Mouse (Mus musculus) embryo, embryonic 10.5 days (tissue): ENCODE results near the gene Fam129b.
A peak's percentile ranks its signal among the peaks of the same experiment; 100 is the strongest.
"Not testable (repeated sequence)": the region's sequence is repeated elsewhere in the genome, so short reads cannot be mapped to it uniquely, and the experiment has no call there.

ENCODE experiments used
- DNase-seq: peaks from one replicate; pipeline ENCODE4 v3.0.0-alpha.2; 2015; ENCODE audit warnings: low spot score

The Fam129b gene

DNA sequence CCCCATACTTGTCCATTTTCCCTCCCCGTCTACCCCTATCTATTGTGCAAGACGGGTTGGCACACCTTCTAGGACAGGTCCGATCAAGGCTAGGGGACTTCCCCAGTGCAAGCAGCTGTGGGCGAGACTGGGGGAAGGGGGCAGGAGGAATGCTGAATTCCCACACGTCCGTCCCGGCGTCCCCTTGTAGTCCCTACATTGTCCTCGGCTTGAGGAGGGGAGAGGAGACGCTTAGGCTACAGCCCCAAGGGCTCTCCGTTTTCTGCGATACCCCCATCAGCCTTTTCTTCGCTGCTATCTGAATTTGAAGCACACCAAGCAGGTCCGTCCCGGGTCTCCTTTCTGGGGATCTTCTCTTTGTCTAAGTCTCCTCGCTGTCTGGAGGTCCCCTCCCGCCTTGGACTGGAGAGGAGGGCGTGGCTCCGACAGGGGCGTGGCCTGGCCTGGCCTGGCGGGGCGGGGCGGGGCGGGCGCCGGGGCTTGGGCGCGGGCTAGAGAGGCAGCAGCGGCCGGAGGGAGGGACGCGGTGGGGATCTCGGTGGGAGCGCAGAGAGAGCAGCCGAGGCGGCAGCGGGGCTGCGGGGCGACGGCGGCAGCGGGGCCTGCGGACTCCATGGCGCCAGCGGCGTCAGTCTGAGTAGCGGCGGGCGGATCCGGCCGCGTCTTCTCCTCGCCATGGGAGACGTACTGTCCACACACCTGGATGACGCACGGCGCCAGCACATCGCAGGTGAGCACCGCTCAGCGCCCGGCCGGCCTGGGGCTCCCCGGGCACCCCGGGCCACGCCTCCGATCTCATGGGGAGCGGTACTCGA is at the start of gene Fam129b:
Fam129b (plus strand) TSS at position 440 of the 815 bp plus-strand sequence.
- peak; percentile 95 for DNase-seq

DNA sequence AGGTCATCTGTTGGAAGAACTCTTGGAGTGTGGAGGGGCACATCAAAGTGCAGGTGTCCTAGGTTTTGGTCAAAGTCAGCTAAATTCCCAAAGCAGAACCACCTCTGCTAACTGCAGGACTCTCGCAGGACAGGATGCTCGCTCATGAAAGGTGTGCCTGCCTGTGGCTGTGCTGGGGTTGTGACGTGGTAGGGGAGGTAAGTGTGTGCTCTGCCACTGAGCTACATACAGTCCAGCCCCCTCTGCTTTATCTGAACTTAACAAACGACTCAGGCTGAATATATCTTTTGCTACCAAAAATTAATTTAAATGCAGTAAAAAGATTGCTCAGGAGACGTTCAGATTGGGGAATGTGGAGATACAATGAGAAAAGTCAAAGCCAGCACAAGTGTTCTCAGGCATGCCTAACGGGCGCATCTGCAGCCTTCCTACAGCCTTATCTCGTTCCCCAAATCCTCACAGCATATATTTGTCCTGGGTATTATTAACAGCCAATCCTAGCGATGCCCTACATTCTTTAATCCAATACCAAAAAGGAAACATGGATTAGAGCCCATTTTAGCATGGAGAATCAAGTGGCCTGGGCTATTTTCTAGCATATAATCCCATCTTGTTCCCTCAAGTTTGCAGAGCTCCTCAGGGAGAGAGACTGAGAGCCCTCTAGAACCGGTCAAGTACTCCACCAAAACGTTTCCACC is 46.8 kb upstream of the Fam129b start:
- DNase-seq = no peak

DNA sequence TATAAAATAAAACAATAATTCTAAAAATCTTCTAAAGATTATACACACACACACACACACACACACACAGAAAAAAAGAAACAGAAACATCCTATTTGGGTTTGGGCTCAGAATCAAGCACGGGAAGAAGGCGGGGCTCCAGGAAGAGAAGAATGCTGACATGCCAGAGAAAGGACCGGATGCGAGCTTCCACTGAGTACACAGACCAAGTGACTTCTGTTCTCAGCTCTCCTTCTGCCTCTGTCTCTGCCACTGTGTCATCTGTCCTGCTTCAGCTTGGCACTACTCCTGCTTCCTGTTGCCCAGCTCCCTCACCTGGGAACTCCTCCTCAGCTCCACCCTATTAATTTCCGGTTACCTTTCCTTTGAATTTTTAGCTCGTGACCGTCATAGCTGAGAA is 41.4 kb upstream of the Fam129b start:
- DNase-seq = no peak

DNA sequence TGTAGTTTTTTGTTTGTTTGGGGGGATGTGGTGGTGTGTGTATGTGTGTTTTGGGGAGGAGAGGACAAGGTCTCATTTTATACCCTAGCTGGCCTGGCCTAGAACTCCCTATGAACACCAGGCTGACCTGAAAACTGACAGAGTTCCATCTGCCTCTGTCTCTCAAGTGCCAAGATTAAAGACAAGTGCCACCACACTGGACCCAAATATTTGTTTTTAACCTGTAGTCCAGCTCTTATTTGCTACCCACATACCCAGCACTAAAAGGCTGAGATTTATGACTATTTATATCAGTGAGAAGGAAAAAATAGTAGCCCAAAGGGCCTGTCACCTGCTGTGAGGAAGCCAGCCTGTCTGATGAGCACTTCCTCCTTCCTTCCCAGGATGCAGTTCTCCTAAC is 40.3 kb upstream of the Fam129b start:
- DNase-seq = no peak

DNA sequence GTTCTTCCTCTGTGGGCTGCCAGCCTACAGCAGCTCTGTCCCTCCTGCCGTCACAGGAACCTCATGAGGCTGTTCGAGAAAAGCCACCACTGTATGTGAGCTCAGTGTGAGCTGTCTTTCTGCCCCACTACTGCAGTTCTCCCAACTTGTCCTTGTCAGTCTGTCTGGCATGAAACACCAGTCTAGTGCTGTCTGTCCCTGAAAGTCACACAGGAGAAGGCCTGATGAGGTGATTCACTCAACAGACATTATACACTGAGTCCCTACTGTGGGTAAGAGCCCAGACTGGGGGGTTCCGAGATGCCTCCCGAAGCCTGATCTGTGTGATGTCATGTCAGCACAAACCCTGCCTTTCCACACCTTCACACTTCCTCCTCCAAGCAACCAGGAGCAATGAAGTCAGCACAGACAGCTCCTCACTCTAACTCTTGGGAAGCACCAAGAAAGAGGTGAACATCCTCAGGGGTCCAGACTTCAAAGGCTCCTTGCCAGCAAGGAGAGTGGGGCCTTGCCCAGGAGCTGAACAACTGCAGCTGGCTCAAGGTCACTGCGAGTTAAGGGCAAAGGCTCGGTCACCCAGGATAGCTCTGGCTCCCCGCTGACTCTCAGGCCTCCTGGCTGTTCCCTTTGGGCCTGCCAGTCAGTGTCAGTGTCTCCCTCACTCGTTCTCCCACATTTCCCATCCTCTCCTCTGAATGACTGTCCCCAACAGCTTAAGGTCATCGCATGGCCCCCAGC is 37.6 kb upstream of the Fam129b start:
- no peak for DNase-seq

DNA sequence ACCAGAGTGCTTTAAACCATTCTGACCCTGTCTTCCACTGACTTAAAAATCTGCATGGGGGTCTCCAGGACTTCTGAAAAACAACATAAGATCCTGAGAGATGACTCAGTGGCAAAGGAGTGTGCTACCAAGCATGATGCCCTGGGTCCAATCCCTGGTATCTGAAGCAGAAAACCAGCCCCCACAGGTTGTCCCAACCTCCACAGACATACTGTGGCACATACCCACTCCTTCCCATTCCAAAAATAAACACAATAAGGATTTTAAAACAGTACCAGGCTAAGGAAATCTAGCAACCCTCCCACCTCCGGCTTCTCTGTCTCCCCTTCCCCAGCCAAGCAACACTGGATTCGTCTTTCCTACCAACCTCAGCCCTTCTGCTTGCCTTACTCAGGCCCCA is 36.7 kb upstream of the Fam129b start:
- no peak for DNase-seq

DNA sequence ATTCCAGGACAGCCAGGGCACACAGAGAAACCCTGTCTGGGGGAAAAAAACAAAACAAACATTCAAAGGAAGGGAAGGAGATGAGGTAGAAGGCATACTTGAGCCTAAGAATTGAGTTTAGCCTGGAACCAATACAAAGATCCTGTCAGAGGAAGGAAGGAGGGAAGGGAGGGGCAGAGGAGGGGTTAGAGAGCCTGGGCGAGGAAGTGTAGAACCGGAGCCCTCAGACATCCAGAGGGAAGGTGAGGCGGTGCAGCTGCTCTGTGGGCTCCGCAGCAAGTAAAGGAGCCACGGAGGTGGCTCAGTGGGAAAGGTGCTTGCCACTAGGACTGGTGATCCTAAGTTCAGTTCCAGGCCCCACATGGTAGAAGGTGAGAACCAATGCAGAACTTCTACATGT is 34.8 kb upstream of the Fam129b start:
- DNase-seq = no peak

DNA sequence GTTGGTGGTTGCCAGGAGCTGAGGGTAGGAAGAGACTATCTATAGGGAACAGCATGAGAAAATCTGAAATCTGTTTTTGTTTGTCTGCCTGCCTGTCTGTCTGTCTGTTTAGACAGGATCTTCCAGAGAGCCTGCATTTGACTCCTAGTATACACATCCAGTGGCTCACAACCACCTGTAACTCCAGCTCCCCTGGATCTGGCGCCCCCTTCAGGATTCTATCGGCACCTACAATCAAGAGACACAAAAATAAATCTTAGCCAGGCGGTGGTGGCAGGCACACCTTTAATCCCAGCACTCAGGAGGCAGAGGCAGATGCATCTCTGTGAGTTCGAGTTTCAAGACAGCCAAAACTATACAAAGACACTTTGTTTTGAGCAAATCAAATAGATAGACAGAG is 33.4 kb upstream of the Fam129b start:
- DNase-seq = peak; percentile 40

DNA sequence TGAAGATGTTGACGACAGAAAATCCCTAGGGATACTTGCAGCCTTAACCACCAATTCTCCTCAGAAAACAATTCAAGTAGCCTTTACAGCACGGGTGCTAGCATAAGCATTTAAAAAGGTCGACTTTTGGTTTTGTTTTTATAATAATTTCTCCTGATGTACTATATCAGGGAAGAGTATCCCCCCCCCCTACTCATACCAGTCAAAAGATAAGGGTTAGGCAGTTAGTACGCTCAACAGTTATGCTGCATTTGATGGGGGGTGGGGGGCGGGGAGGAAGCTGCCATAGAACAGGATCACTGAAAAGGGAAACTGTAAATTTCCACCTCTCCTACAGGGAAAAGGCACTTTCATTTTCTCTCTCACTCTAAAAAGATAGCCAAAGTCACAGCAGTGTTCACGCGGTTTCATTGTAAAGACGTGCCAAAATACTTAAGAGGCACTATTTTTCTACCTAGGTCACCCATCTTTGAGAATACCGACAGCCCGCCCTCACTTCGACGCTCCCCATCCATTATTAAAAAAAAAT is 30.3 kb upstream of the Fam129b start:
- no peak for DNase-seq

DNA sequence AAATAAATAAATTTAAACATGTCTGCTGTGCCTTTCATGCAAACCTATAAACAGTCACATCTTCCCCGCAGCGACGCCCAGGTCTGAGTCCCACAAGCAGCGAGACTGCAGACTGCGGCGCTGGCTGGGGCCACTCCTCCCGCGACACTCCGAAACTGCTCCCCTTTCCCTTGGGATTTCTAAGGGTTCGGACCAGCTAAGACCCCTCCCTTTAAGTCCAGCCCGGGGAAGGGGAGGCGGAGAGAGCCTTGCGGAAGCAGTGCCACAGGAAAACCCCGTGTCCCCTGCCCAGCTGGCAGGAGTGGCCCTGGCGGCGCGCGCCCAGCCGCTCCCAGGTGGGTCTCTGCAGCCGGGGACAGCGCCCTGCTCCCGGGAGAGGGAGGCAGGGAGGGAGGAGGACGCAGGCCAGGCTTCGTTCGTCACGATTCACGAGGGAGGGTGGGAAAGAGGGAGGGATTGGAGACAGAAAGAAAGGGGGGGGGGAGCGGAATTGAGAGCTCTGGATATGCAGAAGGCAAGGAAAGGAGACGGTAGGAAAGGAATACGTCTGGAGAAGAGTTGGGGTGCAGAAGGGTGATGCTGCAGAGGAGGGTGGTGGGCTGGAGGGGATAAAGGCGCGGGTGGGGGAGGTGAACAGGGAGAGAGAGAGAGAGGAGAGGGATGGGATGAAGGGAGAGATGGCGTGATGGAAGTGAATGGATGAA is 29.7 kb upstream of the Fam129b start:
- DNase-seq = peak; percentile 64

DNA sequence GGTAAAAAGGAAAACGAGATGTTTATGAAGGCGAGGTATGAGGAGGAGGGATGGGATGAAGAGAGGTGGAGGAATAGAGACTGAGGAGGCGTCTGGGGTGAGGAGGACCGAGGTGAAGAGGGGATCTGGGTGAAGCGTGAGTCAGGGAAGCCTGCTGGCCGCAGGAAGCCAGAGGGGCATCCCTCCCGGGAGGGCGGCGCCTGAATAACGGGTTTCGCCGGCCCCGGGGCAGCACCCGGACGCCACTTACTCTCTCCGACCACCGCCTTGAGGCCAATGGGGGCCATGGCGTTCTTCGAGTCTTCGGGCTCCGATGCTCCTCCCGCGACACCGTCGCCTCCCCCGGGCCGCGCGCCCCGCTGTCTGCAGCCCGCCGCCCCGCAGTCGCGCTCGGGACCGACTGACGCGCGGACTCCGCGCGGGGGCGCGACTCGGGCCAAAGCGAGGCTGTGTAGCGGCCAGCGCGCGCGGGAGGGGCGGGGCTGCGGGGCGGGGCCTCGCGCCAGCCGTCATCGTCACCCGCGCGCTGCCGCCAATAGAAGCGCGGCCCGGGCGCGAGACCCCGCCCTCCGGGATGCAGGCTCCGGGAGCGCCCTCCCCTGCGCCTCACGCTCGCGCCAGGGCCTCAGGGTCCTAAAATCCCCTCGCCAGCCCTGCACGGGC is 29.0 kb upstream of the Fam129b start, which contains the start of gene Stxbp1:
Stxbp1 (minus strand) TSS at position 441 of the 663 bp plus-strand sequence.
- DNase-seq = peak; percentile 96

DNA sequence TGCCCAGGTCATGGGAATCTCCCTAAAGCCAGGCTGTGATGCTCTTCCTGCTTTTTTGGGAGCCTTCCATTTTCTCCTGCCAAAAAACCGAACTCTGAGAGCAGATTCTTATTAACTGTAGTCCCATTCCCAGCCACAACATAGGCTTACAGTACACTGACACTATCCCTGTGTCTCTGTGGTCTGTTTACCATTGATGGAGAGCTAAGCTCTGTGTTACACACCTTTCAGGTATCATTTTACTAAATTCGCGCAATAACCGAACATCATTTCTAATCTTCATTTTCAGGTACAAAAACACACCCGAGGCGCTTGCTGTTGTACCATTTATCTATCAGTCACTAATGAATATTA is 28.5 kb upstream of the Fam129b start:
- no peak for DNase-seq

DNA sequence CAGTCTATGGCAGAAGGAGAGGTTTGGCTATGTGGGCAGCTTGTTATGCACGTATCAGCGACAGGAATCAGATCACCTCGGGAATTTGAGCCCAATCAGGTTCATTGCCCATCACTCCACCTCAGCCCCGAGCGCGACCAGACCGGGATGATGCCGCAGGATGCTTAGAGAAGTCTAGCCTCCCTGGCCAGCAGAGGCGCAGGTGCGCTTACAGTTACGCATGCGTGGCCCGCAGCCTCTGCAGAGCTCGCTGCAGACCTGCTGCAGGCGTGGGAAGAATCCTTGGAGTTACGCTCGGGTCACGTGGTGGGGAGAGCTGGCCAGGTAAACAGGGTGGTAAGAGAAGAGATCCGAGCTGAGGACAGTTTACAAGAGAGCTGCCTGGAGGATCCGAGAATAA is 23.8 kb upstream of the Fam129b start:
- peak; percentile 64 for DNase-seq

DNA sequence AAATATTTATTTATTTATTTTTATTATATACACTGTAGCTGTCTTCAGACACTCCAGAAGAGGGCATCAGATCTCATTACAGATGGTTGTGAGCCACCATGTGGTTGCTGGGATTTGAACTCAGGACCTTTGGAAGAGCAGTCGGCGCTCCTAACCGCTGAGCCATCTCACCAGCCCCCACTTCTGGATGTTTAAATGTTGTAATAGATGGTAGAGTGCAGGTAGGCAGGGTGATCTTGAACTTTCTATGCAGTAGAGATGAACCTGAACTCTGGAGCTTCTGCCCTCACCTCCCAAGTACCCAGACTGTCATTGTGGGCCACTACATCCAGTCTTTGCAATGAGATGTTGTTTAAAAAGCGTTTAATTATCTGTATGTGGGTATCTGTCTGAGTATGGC is 22.2 kb upstream of the Fam129b start:
- DNase-seq = not testable (repeated sequence)

DNA sequence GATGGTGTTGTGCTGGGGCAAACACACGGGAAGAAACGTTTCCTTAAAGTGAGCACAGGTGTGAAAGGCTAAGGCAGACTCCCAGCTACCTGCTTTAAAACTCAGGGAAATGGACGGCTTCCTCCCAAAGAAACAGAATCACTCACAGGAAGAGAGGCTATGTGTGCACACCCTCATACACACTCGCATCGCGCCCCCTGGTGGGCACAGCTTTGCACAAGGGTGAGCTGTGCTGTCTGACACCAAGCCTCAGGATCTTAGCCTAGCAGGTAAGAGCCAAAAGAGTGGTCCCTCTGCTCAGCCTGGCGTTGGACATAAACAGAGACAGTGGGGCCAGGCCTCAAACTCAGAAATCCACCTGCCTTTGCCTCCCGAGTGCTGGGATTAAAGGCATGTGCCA is 21.7 kb upstream of the Fam129b start:
- DNase-seq = peak; percentile 95

DNA sequence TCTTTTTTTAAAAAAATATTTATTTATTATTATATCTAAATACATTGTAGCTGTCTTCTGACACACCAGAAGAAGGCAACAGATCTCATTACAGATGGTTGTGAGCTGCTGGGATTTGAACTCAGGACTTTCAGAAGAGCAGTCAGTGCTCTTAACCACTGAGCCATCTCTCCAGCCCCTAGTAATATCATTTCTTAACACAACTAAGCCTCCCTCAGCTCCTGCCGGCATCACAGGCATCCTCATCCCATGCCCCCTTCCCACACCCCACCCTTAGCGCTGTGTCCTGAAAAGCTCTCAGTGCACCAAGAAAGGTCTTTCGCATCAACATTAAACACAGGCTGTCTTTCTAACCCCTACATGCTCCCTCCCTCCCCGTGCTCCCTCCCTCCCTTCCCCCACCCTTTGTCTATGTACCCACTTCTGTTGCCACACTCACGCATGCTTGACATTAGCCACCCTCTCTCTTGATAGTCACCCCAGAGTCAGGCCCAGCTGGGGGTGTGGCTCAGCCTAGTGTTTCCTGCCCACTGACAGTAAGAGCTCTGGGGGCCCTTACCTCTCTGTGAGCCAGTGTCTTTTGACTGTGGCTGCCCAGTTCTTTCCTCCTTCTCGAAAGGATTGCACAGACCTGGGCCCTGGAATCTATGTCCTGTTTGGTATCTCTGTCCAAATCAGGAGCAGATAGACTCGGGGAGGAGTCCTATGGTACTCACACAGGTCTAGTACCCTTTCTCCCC is 20.7 kb upstream of the Fam129b start:
- DNase-seq = no peak

DNA sequence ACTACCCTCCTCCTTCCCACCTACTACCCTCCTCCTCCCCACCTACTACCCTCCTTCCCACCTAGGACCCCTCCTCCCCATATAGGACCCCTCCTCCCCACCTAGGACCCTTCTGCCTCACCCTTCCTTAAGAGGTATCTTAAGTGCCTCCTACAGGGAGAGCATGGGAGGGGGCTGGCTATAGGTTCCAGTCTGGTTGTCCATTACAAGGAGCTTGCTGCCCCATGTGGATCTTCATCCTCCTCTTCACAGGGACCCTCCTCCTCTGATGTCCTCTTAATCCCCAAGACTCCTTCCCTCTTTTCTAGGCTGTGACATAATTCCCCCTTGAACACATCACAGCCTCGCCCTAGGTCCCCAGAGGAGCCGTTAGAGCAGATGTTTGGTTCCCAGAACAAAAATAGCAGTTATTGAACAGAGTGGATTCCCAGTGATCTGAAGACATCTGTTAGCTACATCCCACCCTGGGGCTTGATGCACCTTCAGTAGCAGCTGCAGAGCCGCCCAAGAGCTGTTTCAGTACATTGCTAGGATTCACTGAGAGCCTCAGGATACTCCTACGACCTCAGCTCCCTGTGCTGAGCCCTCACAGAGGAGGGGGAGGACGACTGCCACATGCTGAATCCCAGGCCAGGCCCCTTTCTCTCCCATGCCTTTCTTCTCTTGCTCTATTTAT is 20.0 kb upstream of the Fam129b start:
- DNase-seq = no peak

DNA sequence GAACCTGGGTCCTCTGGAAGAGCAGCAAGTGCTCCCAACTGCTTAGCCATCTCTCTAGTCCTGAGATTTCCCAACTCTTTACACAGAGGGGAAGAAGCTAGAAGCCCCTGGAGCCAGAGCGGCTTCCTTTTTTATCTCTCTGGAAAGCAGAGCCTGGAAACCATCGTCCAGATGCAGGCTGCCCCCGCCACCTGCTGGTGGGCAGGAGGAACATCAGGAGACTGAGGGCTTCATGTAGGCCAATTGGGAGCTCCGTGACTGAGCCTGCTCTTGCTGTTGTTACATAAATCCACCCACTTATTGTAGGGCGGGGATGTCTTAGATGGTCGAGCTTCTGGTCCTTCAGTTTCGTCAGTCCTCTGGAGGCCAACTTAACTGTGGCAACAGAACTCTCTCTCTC is 18.3 kb upstream of the Fam129b start:
- DNase-seq = peak; percentile 93

DNA sequence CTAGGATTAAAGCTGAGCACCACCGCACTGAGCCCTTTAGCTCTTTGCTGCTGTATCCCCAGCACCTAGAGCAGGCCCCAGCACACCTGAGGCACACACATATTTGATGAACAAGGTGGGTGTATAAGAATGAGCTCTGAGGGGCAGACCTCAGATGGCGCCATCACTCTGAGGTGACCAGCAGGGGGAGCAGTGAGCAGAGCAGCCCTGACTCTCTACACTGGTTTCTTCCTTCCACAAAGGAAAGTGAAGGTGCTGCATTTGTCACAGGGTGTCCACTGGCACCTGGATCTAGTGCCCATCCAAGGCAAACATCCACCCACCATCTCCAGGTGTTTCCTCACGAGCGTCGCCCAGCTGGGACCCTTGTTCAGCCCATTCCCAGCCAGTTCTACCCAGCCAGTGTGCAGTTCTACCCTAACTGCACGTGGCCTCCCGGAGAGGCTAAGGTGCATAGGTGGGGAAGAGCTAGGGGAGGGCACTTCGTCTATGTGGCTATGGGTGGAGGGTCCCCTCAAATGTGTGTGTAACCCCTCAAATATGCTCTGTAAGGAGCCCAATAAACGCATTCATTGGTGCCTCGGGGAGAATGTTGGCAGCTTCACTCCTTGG is 16.8 kb upstream of the Fam129b start:
- peak; percentile 81 for DNase-seq

DNA sequence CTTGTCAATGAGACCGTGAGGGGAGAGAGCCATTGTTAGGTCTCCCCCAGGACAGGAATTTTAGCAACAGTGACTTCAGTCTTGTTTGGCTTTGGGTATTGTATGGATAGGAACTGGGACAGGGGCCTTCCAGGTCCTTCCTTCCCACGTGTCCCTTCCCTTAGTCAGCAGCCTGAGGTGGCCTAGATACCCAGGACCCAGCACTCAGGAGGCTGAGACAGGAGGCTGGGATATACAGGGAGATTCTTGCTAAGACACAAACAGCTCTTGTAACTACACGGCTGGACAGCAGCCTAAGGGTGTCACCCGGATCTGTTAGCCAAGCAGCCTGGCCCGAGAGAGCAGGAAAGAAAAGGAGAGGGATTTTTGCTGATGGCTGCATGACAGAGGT is 16.3 kb upstream of the Fam129b start:
- no peak for DNase-seq
